Mouse (Mus musculus) gastrocnemius, postnatal 36 days (tissue): ENCODE data around the gene Oaz3. TPM values are rescaled to one million over a fixed set of nuclear protein-coding genes. Genes with fewer than 3 reads are reported as not detected.

Experiments used
- DNase-seq, 2 experiments: peaks; one replicate each; pipeline ENCODE4 v3.0.0; 2022
- intact Hi-C: fragments of 180-260 bp; cut with DNase I; formaldehyde crosslinking; loops from one replicate; pipeline ENCODE4 v1.15.1; 2025
- total RNA-seq, 2 experiments: library from RNA; stranded (reverse); gene quantifications; 2 replicates each; pipeline ENCODE4 v1.2.3; 2021

Oaz3 gene
- total RNA-seq, 2 experiments from 2014 or later, result not detected

- intact Hi-C loops, result loop anchor here (5.0 kb wide), 2 partner anchors 93 to 142 kb away; no protein-coding TSS in a partner anchor
- no peak for DNase-seq
Measured at GRCm38 (mm10) chr3:94459834-94460233, 16.1 kb upstream of the Oaz3 start.

- intact Hi-C loops, result loop anchor here (2.0 to 5.0 kb wide), 3 partner anchors 46 to 145 kb away; no protein-coding TSS in a partner anchor
Measured at GRCm38 (mm10) chr3:94457055-94457454, 13.3 kb upstream of the Oaz3 start.

GRCm38 (mm10) chr3:94456529-94457000, 12.8 kb upstream of the Oaz3 start:
- DNase-seq, result peak; percentile 33 to 68
- intact Hi-C loops, result loop anchor here (2.0 to 5.0 kb wide), 3 partner anchors 46 to 146 kb away; no protein-coding TSS in a partner anchor

More at GRCm38 (mm10) chr3:94457055-94457454, 13.3 kb upstream of the Oaz3 start:
- no peak for DNase-seq

- intact Hi-C loops, result no loop called here
- no peak for DNase-seq
Measured at GRCm38 (mm10) chr3:94449377-94449776, 5.7 kb upstream of the Oaz3 start.

- peak; percentile 90 to 93 for DNase-seq
- intact Hi-C loops, result no loop called here
Measured at GRCm38 (mm10) chr3:94442951-94443596, 641 bp downstream of the Oaz3 start, which contains the start of gene Mrpl9. Mrpl9 (plus strand) TSS chr3:94443318.

- intact Hi-C loops, result no loop called here
- no peak for DNase-seq
Measured at GRCm38 (mm10) chr3:94441182-94441581, 2.5 kb downstream of the Oaz3 start.

GRCm38 (mm10) chr3:94436420-94436819, 7.3 kb downstream of the Oaz3 start:
- intact Hi-C loops, result loop anchor here (5.0 kb wide), 1 partner anchor 34 kb away; no protein-coding TSS in a partner anchor
- DNase-seq, result no peak

- intact Hi-C loops, result no loop called here
- no peak for DNase-seq
Measured at GRCm38 (mm10) chr3:94434305-94434704, 9.4 kb downstream of the Oaz3 start.

GRCm38 (mm10) chr3:94430980-94431379, 12.7 kb downstream of the Oaz3 start:
- intact Hi-C loops, result no loop called here
- DNase-seq, result no peak

GRCm38 (mm10) chr3:94413031-94413679, 30.6 kb downstream of the Oaz3 start, which contains the start of gene Tdrkh:
Tdrkh (plus strand) TSS chr3:94413273.
- peak; percentile 82 to 92 for DNase-seq
- intact Hi-C loops, result no loop called here

GRCm38 (mm10) chr3:94412530-94412929, 31.2 kb downstream of the Oaz3 start:
- intact Hi-C loops, result no loop called here
- DNase-seq, result no peak

- intact Hi-C loops, result no loop called here
- DNase-seq, result no peak
Measured at GRCm38 (mm10) chr3:94405561-94405960, 38.2 kb downstream of the Oaz3 start.

GRCm38 (mm10) chr3:94404366-94405054, 39.2 kb downstream of the Oaz3 start:
- DNase-seq, result no peak
- intact Hi-C loops, result loop anchor here (5.0 kb wide), 1 partner anchor 33 kb away; no protein-coding TSS in a partner anchor

GRCm38 (mm10) chr3:94402451-94402850, 41.3 kb downstream of the Oaz3 start:
- intact Hi-C loops, result loop anchor here (5.0 kb wide), 1 partner anchor 35 kb away; no protein-coding TSS in a partner anchor
- DNase-seq, result no peak

- no peak for DNase-seq
- intact Hi-C loops, result loop anchor here (5.0 kb wide), 1 partner anchor 38 kb away; no protein-coding TSS in a partner anchor
Measured at GRCm38 (mm10) chr3:94399663-94400310, 43.9 kb downstream of the Oaz3 start.

GRCm38 (mm10) chr3:94398943-94399481, 44.7 kb downstream of the Oaz3 start:
- intact Hi-C loops, result no loop called here
- DNase-seq, result no peak

GRCm38 (mm10) chr3:94398217-94398616, 45.5 kb downstream of the Oaz3 start, which contains the start of gene Lingo4:
Lingo4 (plus strand) TSS chr3:94398517.
- intact Hi-C loops, result no loop called here
- no peak for DNase-seq

GRCm38 (mm10) chr3:94396851-94397250, 46.9 kb downstream of the Oaz3 start:
- no peak for DNase-seq
- intact Hi-C loops, result no loop called here

- DNase-seq, result no peak
Measured at GRCm38 (mm10) chr3:94396336-94396735, 47.4 kb downstream of the Oaz3 start.

GRCm38 (mm10) chr3:94393049-94393448, 50.7 kb downstream of the Oaz3 start:
- intact Hi-C loops, result no loop called here
- DNase-seq, result no peak

More at GRCm38 (mm10) chr3:94396336-94396735, 47.4 kb downstream of the Oaz3 start:
- intact Hi-C loops, result no loop called here
